Mouse (Mus musculus): ENCODE measurements around the gene Fam49a. TPM values are rescaled to one million over a fixed set of nuclear protein-coding genes. Genes with fewer than 3 reads are reported as not detected.

Fam49a gene
- polyA plus RNA-seq, 1 experiment from 2014 or later = 27.8 TPM

GRCm38 (mm10) chr12:12292043-12292618 is 30.2 kb downstream of the Fam49a start:
- peaks cover 9% of the 10 kb centered on the region; the same call in 1 of the 2 replicates for H3K36me3 ChIP-seq
- WGBS = 35% methylated on average over 5 of the region's 5 CpGs
- peak overlapping the region; percentile 47 for H3K9ac ChIP-seq
- no peak for ATAC-seq (ENCODE audit: extremely low read depth, insufficient number of reproducible peaks, low FRiP score, low TSS enrichment)
- peaks cover 74% of the 10 kb centered on the region for H3K4me1 ChIP-seq
- no peaks in the 10 kb centered on the region for H3K27me3 ChIP-seq (replicated peaks)
- H3K4me2 ChIP-seq = no peak overlapping the region
- no peak overlapping the region for H3K4me3 ChIP-seq
- H3K9me3 ChIP-seq = no peaks in the 10 kb centered on the region
- H3K27ac ChIP-seq (replicated peaks) = peak overlapping the region; percentile 58

- no peaks in the 10 kb centered on the region for H3K9me3 ChIP-seq
- H3K27me3 ChIP-seq (replicated peaks) = no peaks in the 10 kb centered on the region
- H3K36me3 ChIP-seq = peaks cover 9% of the 10 kb centered on the region; the same call in 1 of the 2 replicates
- no peak for ATAC-seq (ENCODE audit: extremely low read depth, insufficient number of reproducible peaks, low FRiP score, low TSS enrichment)
- H3K4me2 ChIP-seq = no peak overlapping the region
- no peak overlapping the region for H3K27ac ChIP-seq (replicated peaks)
- H3K9ac ChIP-seq = no peak overlapping the region
- WGBS = 86% methylated on average over 5 of the region's 5 CpGs
- peaks cover 63% of the 10 kb centered on the region for H3K4me1 ChIP-seq
- no peak overlapping the region for H3K4me3 ChIP-seq
Measured at GRCm38 (mm10) chr12:12294380-12295171, 32.6 kb downstream of the Fam49a start.

DNA sequence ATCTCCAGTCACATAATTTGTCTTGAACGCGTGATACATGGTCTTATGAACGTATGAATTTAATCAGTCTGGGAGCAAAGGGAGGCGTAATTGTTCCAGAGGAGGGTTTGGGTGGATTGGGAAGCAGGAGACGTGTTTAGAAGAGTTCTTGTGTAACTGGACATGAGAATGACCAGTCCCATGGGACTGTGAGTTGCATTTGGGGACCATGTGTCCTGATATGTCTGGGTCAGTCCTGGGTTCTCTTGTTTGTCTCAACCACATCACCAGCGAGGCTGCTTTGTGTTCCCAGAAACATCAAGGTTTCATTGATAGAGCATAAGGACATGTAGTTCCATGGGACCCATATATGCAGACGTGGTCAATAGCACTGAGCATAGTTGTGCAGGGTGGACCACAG is 36.5 kb downstream of the Fam49a start:
- peaks cover 62% of the 10 kb centered on the region for H3K4me1 ChIP-seq
- 86% methylated on average over 7 of the region's 7 CpGs for WGBS
- ATAC-seq (ENCODE audit: extremely low read depth, insufficient number of reproducible peaks, low FRiP score, low TSS enrichment) = no peak
- no peak overlapping the region for H3K27ac ChIP-seq (replicated peaks)
- no peak overlapping the region for H3K4me2 ChIP-seq
- H3K4me3 ChIP-seq = no peak overlapping the region
- H3K27me3 ChIP-seq (replicated peaks) = no peaks in the 10 kb centered on the region
- H3K9me3 ChIP-seq = no peaks in the 10 kb centered on the region
- H3K9ac ChIP-seq = no peak overlapping the region
- H3K36me3 ChIP-seq = peaks cover 9% of the 10 kb centered on the region; the same call in 1 of the 2 replicates

GRCm38 (mm10) chr12:12299303-12299702 is 37.4 kb downstream of the Fam49a start:
- Histone ChIP-seq H3K4me3 (no peak overlapping the region), H3K27me3 (replicated peaks) (no peaks in the 10 kb centered on the region), H3K9ac (no peak overlapping the region), H3K9me3 (no peaks in the 10 kb centered on the region), H3K36me3 (peaks cover 9% of the 10 kb centered on the region; the same call in 1 of the 2 replicates), H3K4me1 (peaks cover 57% of the 10 kb centered on the region), H3K4me2 (no peak overlapping the region), H3K27ac (replicated peaks) (peak overlapping the region; percentile 53)
- 52% methylated on average over 2 of the region's 2 CpGs for WGBS
- ATAC-seq (ENCODE audit: extremely low read depth, insufficient number of reproducible peaks, low FRiP score, low TSS enrichment) = no peak

DNA sequence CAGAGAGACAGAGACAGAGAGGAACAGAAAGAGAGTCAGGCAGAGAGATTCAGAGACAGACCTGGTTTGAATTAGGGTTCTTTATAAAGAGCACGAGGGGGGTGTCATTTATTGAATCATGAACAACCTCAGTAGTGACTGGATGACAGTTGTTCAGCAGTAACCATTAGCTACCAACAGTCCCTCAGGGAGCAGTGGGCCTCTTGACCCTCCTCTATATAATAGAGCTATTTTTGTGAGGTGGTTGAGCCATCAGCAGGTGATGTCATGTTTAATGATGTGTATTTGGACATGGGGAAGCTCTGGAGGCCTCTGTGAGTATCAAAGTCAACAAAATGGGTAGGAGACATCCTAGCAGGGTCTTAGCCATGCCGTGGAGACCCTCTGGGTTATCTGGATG is 39.2 kb downstream of the Fam49a start:
- peak overlapping the region; percentile 8; the same call in 1 of the 2 replicates for H3K4me2 ChIP-seq
- ATAC-seq (ENCODE audit: extremely low read depth, insufficient number of reproducible peaks, low FRiP score, low TSS enrichment) = no peak; the same call in 1 of the 2 replicates
- no peaks in the 10 kb centered on the region for H3K9me3 ChIP-seq
- H3K27ac ChIP-seq (replicated peaks) = peak overlapping the region; percentile 83
- no peak overlapping the region for H3K9ac ChIP-seq
- H3K36me3 ChIP-seq = peaks cover 11% of the 10 kb centered on the region
- H3K4me1 ChIP-seq = peaks cover 50% of the 10 kb centered on the region
- 30% methylated on average over 2 of the region's 2 CpGs for WGBS
- H3K4me3 ChIP-seq = no peak overlapping the region
- no peaks in the 10 kb centered on the region for H3K27me3 ChIP-seq (replicated peaks)

DNA sequence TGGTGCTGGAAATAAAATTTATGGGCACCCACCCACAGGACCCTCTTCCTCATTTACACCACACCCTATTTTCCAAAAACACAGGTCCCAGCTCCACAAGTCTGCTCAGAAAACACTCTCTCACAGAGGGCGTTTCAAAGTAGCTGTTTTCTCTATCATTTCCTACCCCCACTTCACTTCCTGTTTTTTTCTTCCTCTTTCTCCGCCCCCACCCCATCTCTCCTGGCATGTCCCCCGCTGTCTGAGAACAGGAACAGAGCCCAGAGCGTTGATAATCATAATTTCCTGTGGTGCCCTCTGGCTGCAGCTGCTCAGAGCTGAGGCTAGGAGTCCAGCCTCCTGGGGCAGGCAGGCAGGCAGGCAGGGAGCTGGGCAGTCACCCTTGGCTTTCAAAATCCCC is 39.9 kb downstream of the Fam49a start:
- WGBS = 12% methylated on average over 4 of the region's 4 CpGs
- peak overlapping the region; percentile 8 for H3K4me2 ChIP-seq
- peak overlapping the region; percentile 83 for H3K27ac ChIP-seq (replicated peaks)
- H3K4me3 ChIP-seq = no peak overlapping the region
- H3K36me3 ChIP-seq = peaks cover 9% of the 10 kb centered on the region
- 0 out of 2 replicates have a peak, but pooled peaks have one; percentile 15 for ATAC-seq (ENCODE audit: extremely low read depth, insufficient number of reproducible peaks, low FRiP score, low TSS enrichment)
- H3K27me3 ChIP-seq (replicated peaks) = no peaks in the 10 kb centered on the region
- H3K9ac ChIP-seq = no peak overlapping the region
- no peaks in the 10 kb centered on the region for H3K9me3 ChIP-seq
- H3K4me1 ChIP-seq = peaks cover 56% of the 10 kb centered on the region

GRCm38 (mm10) chr12:12306214-12306613 is 44.3 kb downstream of the Fam49a start:
- Histone ChIP-seq H3K36me3 (peaks cover 18% of the 10 kb centered on the region), H3K27me3 (replicated peaks) (no peaks in the 10 kb centered on the region), H3K4me1 (peaks cover 44% of the 10 kb centered on the region), H3K9me3 (no peaks in the 10 kb centered on the region), H3K9ac (0 out of 2 replicates have a peak overlapping the region, but pooled peaks have one; percentile 10), H3K4me2 (no peak overlapping the region), H3K4me3 (no peak overlapping the region), H3K27ac (replicated peaks) (peak overlapping the region; percentile 67)
- ATAC-seq (ENCODE audit: extremely low read depth, insufficient number of reproducible peaks, low FRiP score, low TSS enrichment) = no peak
- WGBS = 78% methylated on average over 3 of the region's 3 CpGs

DNA sequence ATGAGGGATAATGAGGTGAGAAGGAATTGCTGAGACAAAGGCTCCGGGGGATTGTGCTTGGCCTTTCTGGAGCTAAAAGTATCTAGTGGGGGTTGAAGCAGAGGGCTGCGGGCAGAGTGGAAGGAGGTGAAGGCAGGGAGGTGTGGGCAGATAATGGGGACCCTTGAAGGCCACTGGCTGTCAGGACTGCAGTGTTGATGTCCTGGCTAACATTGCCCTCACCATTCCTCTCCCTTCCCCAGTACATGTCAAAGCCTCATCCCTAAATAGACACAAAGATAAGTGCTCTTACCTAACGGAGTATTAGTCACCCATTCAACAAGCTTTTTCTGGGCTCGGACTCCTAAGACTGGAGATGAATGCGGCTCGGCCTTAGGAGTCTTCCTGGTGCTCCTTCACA is 44.9 kb downstream of the Fam49a start:
- 0 out of 2 replicates have a peak overlapping the region, but pooled peaks have one; percentile 10 for H3K9ac ChIP-seq
- H3K4me3 ChIP-seq = no peak overlapping the region
- peaks cover 44% of the 10 kb centered on the region for H3K4me1 ChIP-seq
- peak overlapping the region; percentile 67 for H3K27ac ChIP-seq (replicated peaks)
- ATAC-seq (ENCODE audit: extremely low read depth, insufficient number of reproducible peaks, low FRiP score, low TSS enrichment) = peak; percentile 56; the same call in 1 of the 2 replicates
- peaks cover 18% of the 10 kb centered on the region for H3K36me3 ChIP-seq
- no peaks in the 10 kb centered on the region for H3K27me3 ChIP-seq (replicated peaks)
- H3K4me2 ChIP-seq = no peak overlapping the region
- no peaks in the 10 kb centered on the region for H3K9me3 ChIP-seq
- 29% methylated on average over 6 of the region's 6 CpGs for WGBS

- H3K4me2 ChIP-seq = no peak overlapping the region
- H3K4me1 ChIP-seq = peaks cover 44% of the 10 kb centered on the region
- 68% methylated on average over 8 of the region's 8 CpGs for WGBS
- no peak overlapping the region for H3K9ac ChIP-seq
- peak overlapping the region; percentile 67 for H3K27ac ChIP-seq (replicated peaks)
- H3K9me3 ChIP-seq = no peaks in the 10 kb centered on the region
- ATAC-seq (ENCODE audit: extremely low read depth, insufficient number of reproducible peaks, low FRiP score, low TSS enrichment) = no peak
- H3K36me3 ChIP-seq = peaks cover 18% of the 10 kb centered on the region
- no peaks in the 10 kb centered on the region for H3K27me3 ChIP-seq (replicated peaks)
- no peak overlapping the region for H3K4me3 ChIP-seq
Measured at GRCm38 (mm10) chr12:12307245-12307644, 45.3 kb downstream of the Fam49a start.

DNA sequence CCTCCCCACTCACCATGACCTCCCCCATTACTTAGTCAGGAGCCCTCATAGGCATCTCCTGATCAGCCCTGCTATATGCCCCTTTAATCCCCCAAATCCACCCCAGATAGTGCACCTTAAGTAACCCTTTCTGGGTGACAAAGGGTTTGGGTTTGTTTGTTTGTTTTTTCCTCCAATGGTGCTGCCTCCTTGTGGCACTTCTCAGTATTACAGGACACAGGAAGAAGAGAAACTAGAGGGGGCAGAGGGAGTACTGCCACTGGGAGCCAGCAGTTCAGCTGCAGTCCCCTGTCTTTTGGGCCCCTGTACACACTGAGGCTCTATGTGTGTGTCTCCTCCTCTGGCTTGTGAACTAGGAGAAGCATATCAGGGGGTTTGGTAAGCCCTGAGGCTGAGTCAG is 51.5 kb downstream of the Fam49a start:
- Histone ChIP-seq H3K4me1 (peaks cover 50% of the 10 kb centered on the region), H3K27ac (replicated peaks) (no peak overlapping the region), H3K9ac (no peak overlapping the region), H3K4me2 (no peak overlapping the region), H3K4me3 (no peak overlapping the region), H3K36me3 (no peaks in the 10 kb centered on the region), H3K27me3 (replicated peaks) (no peaks in the 10 kb centered on the region), H3K9me3 (no peaks in the 10 kb centered on the region)
- no peak for ATAC-seq (ENCODE audit: extremely low read depth, insufficient number of reproducible peaks, low FRiP score, low TSS enrichment)

- H3K36me3 ChIP-seq = no peaks in the 10 kb centered on the region
- H3K4me2 ChIP-seq = no peak overlapping the region
- no peak for ATAC-seq (ENCODE audit: extremely low read depth, insufficient number of reproducible peaks, low FRiP score, low TSS enrichment)
- H3K9ac ChIP-seq = no peak overlapping the region
- H3K27ac ChIP-seq (replicated peaks) = no peak overlapping the region
- H3K27me3 ChIP-seq (replicated peaks) = no peaks in the 10 kb centered on the region
- no peak overlapping the region for H3K4me3 ChIP-seq
- H3K9me3 ChIP-seq = no peaks in the 10 kb centered on the region
- 75% methylated on average over 4 of the region's 4 CpGs for WGBS
- peaks cover 50% of the 10 kb centered on the region for H3K4me1 ChIP-seq
Measured at GRCm38 (mm10) chr12:12313919-12314318, 52.0 kb downstream of the Fam49a start.

Data from heart, embryonic 13.5 days (tissue).